Mouse (Mus musculus) spleen, adult 2 months (tissue): ENCODE results near the gene Gucy1a1.

Experiments used
- CTCF ChIP-seq: fragments of 200-500 bp; IDR thresholded peaks from 2 replicates; pipeline ENCODE4 v1.5.1; 2011; ENCODE audit warnings: mild to moderate bottlenecking, inconsistent platforms; ENCODE audit not compliant: insufficient read depth, insufficient read length, insufficient replicate concordance; ENCODE audit errors: extremely low read depth
- POLR2A ChIP-seq: fragments of 200-500 bp; IDR thresholded peaks from 2 replicates; pipeline ENCODE4 v1.6.1; 2011; ENCODE audit warnings: low read depth, low read length, inconsistent platforms

DNA sequence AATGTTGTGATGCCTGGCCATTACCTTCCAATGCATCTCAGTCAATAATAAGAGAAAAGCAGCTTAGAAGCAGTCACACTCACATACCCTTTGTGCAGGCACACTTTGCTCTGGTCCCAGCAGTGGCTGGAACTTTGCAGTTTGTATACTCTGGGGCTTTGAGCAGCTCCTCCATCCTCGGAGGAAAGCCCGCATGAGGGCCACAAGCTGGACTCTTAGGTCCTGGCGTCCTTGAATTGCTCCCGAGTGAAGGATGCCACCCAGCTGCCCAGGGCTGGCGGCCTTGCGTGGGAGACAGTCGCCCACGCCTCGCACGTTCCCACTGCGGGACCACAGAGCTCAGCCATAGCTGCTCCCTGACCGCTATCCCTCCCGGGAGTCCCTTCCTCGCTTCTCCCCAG, 864 bp downstream of the Gucy1a1 start:
- no peak for TF ChIP-seq POLR2A
- no peak for TF ChIP-seq CTCF
